Mouse (Mus musculus): ENCODE measurements at regions not wholly inside any gene's neighbourhood (a gene's known extent, or its start where the extent isn't known, plus 50 kb on each side); places are given as distances from the start of the nearest gene placed in this dataset.
"Not testable (repeated sequence)": the region's sequence is repeated elsewhere in the genome, so short reads cannot be mapped to it uniquely, and the experiment has no call there.

DNA sequence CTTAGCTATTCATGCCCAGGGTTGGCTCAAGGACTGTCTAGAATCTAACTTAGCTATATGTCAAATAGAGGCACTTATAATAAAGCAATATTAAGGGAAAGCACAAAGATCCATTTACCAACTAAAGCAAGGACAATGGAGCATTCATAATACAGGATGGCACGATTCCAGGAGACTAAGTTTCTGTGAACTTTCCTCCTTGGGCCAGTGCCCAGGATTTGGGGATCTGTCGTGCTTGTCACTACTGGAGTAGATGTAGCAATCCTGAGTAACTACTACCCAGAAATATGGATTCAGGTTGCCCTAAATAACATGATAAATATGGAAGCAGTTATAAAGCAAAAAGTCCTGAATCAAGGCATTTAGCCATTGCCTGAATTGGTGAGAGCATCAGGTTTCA, 233.7 kb downstream of the AI429214 start:
- Histone ChIP-seq H3K4me1 (ENCODE audit: control insufficient read depth, insufficient read depth, low read length) (no peaks in the 10 kb centered on the region), H3K4me3 (ENCODE audit: insufficient read depth, low read length) (no peak overlapping the region), H3K27ac (ENCODE audit: insufficient read depth, low read length) (no peak overlapping the region)
- TF ChIP-seq CTCF (IDR thresholded peaks at IDR 0.05; ENCODE audit: extremely low read depth, insufficient read depth, low read length) (no peak), POLR2A (IDR thresholded peaks at IDR 0.05; ENCODE audit: extremely low read depth, insufficient read depth, low read length) (no peak)

DNA sequence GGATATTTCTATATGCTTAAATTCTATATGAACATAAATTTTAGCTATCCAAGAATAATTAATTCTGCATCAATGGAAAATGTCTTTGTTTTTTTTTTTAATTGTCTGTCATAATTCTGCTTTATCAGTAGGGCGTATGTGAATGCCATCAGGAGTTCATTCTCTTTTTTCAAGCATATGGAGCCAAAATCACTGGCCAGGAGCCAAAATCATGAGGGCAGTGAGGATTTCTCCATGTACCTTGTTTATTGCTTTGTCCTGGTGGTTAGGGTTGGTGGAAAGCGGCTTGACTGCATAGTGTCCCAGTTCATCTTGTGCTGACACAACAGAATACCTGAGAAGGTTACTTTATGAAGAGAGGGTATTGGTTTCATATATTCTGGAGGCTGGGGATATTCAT, 243.9 kb downstream of the AI429214 start:
- no peak for TF ChIP-seq CTCF (IDR thresholded peaks at IDR 0.05; ENCODE audit: extremely low read depth, insufficient read depth, low read length)
- no peak for TF ChIP-seq POLR2A (IDR thresholded peaks at IDR 0.05; ENCODE audit: extremely low read depth, insufficient read depth, low read length)
- H3K27ac ChIP-seq (ENCODE audit: insufficient read depth, low read length) = no peak overlapping the region

DNA sequence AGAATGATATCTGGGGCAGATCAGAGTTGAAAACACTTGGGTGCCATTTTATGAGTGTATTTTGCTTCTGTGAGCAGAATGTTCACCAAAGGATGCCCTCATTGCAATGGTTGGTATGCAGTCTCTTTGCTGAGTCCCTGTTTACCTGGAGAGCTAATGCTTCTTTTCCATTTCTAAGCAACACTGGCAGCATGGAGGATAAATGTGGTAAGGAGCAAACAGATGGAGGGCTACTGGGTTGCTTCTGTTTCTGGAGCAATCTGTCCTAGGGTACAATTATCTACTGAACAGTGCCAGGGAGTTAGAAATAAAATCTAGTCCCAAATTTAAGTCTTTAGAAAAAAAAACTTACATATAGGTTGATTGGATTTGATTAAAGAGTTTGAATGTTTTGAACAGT, 245.9 kb downstream of the AI429214 start:
- TF ChIP-seq CTCF (IDR thresholded peaks at IDR 0.05; ENCODE audit: extremely low read depth, insufficient read depth, low read length) (no peak), POLR2A (IDR thresholded peaks at IDR 0.05; ENCODE audit: extremely low read depth, insufficient read depth, low read length) (no peak)
- Histone ChIP-seq H3K27ac (ENCODE audit: insufficient read depth, low read length) (no peak overlapping the region), H3K4me1 (ENCODE audit: control insufficient read depth, insufficient read depth, low read length) (no peaks in the 10 kb centered on the region), H3K4me3 (ENCODE audit: insufficient read depth, low read length) (no peak overlapping the region)

More for the DNA sequence above, 243.9 kb downstream of the AI429214 start:
- Histone ChIP-seq H3K4me3 (ENCODE audit: insufficient read depth, low read length) (no peak overlapping the region), H3K4me1 (ENCODE audit: control insufficient read depth, insufficient read depth, low read length) (no peaks in the 10 kb centered on the region)

DNA sequence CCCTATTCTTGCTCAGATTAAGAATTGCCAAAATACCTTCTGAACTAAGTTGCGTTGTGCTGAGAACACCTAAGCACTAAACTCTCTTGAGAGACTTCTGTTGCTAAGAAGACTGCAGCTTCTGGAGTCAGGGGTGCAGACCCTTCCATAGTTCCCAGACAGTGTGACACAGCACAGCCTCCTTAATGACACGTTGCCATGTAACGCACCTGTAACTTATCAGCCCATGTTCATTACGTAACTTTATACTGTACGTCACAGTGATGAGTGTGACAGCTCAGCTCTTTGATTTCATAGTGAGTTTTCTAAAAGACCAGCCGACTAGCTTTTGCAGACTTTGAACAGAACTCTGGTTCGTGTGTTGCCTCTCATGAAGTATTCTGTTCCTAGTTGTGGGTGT, 257.8 kb downstream of the AI429214 start:
- not testable (repeated sequence) for H3K27ac ChIP-seq (ENCODE audit: insufficient read depth, low read length); H3K4me3 ChIP-seq (ENCODE audit: insufficient read depth, low read length); H3K4me1 ChIP-seq (ENCODE audit: control insufficient read depth, insufficient read depth, low read length)

DNA sequence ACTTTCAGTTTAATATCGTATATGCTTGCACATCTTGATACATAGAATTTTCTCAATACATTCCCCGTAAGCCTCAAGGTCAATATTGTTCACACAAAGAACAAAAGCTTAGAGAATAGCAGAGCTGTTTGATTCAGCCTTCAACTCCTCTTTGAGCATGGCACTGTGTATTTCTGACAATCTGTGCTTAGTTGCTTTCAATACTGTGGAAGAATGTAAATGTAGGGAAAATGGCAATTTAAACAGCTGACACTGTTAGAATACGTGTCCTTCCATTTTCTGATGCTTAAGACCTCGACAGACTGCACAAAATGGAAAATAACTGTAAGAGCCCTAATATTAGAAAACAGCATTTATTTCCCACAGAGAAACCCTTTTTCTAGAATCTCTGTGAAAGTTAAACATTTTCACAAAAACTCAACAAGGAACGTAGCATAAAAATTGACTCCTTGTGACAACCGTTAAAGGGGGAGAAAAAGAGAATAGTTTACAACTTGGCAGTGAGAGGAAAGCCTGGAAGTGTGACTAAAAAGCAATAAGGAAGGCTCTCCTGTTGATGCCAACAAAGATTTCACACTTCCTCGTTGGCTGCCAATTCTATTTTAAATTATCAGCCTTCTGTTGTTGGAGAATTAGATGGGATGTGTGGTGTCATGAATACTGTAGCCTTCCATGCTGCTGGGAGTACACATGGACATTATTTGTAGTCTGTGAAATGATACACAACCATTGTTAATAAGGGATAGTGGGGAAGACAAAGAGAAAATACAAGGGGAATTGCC, 297.9 kb downstream of the AI429214 start:
- no peak overlapping the region for H3K27ac ChIP-seq (ENCODE audit: insufficient read depth, low read length)

More for the DNA sequence above, 297.9 kb downstream of the AI429214 start:
- H3K4me3 ChIP-seq (ENCODE audit: insufficient read depth, low read length) = no peak overlapping the region
- no peaks in the 10 kb centered on the region for H3K4me1 ChIP-seq (ENCODE audit: control insufficient read depth, insufficient read depth, low read length)
- no peak for TF ChIP-seq CTCF (IDR thresholded peaks at IDR 0.05; ENCODE audit: extremely low read depth, insufficient read depth, low read length)
- TF ChIP-seq POLR2A (IDR thresholded peaks at IDR 0.05; ENCODE audit: extremely low read depth, insufficient read depth, low read length) = no peak

Data from cortical plate, adult 2 months (tissue).